Mouse (Mus musculus) adrenal gland, adult 8-10 months (tissue): ENCODE data around the gene Nav1. TPM values are rescaled to one million over a fixed set of nuclear protein-coding genes. Genes with fewer than 3 reads are reported as not detected.

Experiments used
- DNase-seq: peaks from one replicate; pipeline ENCODE4 v3.0.0; 2022
- total RNA-seq, 4 experiments: library from RNA; stranded (reverse); gene quantifications; 2 replicates each; pipeline ENCODE4 v1.2.4; 2022

The Nav1 gene
- total RNA-seq, 4 experiments from 2014 or later = 15.2 to 26.9 (median 22.8) TPM

DNA sequence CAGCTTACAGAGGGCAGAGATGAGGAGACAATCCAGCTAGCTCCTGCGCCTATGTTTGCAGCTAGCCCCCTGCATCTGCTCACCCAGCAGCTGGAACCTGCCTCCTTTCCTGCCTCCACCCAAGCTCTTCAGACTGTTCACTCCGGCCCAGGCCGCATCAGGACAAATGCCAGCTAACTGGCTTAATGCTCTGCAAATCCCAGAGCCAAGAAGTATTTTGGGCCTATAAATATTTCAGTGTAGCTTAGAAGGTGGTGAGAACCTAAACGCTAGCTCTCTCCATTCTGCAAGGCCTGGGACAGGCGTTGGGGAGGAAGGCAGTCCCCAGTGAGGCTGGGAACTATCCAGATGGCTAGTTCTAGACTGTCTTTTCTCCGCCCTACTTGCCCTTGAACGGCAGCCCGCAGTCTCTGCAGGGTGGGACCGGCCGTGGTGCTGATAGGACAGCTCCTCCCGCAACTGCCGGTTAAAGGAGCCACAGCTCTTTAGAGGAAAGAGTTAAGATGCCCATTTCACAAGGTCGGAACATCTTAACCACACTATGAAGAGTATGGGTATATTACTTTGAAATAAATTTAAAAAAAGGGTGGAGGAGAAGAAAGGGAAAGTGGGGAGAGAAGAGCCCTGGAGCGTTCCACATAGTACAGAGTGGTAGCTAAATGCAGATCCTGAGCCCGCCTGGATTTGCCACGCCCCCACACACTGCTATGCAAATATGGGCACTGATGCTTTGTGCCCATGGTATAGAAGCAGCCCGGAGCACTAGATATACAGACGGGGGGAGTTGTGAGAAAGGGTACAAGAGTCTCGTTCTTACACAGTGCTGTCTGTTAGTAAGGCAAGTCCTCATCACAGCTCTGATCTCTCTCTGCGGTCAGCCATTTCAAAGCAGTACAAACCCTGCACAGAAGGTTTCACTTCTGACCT lies 8.9 kb upstream of the Nav1 start:
- DNase-seq = peak; percentile 45

DNA sequence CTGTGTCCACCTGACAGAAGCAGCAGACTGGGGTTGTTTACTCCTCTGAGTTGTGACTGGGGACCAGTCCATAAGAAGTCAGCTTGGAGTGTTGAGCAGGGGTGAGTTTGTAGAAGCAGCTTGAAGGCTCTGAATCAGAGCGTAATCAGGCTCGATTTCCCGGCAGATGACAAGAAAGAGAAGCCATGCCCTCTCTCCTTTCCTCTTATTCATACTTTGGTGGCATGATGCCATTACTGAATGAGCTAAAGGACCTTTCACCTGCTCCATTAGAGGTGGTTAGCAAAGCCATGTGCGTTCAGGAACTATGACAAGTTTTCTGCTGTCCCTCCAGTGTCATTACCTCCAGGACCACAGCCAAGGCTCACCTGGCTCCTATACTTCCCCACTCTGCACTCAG lies 2.5 kb upstream of the Nav1 start:
- no peak for DNase-seq

DNA sequence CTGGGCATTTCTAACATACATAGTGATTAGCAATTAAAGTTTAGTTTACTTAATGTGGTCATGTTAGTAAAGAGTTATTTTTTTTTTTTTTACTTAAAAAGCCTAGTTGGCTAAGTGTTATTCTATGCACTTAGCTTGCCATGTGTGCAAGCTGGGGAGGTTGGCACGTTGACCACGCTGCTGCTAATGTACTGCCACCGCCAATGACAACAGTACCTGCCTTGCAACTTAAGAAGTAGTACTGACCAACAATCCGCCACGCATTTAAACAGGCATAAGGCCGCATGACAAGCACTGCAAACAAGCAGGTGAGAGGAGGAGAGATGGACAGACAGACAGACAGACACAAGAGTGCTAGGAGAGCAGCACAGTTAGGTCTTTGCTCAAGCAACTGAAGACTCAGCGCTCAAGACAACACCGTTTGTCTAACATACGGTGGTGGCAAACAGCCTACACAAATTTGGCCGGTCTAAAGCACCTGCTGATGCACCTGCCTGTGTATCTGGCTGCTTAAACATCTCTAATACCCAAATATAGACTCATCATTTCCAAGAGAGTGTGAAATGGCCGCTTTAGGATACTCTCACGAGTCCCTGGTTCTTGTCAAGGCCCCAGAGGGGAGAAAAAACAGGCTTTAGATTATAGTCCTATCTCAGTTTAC lies 610 bp downstream of the Nav1 start:
- no peak for DNase-seq

DNA sequence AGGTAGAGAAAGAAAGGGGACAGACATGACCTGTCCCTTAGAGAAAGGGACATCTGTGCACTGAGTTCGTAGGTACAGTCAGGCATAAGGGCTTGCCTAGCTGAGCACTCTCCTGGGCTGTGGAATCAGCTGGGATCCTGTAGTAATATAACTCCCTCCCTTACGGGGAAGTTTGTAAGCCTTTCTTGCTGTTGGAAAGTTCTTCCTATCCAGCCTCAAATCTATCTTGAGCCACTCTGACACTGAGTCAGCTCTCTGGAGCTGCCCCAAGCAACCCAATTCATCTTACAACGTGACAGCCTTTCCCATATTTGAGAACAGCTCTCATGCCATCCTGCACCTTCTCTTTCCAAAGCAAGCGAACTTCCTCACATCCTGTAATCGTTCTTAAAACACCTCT lies 1.6 kb downstream of the Nav1 start:
- peak; percentile 56 for DNase-seq

DNA sequence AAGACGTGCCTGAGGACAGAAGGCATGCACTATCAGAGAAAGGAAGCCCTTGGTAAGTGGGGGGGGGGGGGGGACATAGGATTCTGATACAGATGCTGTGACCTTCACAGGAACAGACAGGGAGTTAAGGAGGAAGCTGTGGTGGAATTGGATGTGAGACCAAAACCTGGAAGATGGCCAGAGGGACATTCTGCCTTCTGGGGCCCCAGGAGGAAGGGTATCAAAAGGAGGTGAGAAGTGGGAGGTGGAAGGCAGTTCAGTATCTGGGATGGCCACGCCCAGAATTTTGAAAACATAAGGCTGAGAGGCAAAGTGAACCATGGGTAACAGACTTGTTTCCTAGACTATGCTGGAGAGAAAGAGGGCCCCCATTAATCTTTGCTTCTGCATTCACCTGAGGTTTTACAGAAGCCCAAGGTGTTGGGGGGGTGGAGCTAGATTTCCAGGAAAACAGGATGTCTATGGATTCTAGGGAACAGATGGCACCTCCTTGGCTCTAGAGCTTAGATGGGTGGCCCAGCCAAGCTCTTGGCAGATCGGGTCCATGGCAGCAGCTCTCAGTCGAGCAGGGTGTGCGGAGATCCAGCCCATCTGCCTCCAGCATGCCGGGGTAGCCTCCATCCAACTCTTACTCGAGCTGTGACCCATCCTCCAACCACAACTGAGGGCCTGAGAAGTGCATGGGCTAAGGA lies 2.6 kb downstream of the Nav1 start:
- DNase-seq = no peak

DNA sequence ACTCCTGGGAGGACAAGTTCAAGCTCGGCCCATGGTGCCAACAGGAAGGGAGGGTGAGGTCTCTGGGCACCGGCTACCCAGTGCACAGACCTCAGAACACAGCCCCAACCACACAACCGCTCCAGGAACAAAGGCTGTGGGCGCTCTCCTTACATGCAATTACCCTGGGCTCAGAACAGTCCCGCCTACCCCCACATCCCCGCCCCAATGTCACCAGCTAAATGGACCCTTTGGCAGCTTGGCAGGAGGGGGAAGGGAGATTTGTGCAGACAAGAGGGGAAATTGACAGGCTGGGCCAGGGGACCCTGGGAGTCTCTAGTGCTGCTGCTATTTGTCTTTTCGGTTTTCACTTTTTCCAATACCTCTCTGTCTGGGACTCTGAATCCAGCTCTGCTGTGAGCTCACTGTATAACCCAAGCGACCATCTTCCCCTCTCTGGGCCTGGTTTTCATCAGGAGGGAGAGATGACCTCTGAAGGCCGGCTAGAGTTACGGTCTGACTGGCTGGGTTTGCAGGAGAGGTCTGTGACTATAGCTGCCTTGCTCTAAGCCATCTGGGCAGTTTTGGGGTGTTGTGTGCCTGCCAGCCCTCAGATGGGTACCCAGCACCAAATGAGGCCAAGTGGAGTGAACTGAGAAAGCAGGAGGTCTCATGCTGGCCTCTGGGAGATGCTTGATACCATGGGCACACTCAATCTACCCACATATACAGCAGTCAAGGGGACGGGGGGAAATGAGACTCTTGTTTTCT lies 3.8 kb downstream of the Nav1 start:
- DNase-seq = no peak

DNA sequence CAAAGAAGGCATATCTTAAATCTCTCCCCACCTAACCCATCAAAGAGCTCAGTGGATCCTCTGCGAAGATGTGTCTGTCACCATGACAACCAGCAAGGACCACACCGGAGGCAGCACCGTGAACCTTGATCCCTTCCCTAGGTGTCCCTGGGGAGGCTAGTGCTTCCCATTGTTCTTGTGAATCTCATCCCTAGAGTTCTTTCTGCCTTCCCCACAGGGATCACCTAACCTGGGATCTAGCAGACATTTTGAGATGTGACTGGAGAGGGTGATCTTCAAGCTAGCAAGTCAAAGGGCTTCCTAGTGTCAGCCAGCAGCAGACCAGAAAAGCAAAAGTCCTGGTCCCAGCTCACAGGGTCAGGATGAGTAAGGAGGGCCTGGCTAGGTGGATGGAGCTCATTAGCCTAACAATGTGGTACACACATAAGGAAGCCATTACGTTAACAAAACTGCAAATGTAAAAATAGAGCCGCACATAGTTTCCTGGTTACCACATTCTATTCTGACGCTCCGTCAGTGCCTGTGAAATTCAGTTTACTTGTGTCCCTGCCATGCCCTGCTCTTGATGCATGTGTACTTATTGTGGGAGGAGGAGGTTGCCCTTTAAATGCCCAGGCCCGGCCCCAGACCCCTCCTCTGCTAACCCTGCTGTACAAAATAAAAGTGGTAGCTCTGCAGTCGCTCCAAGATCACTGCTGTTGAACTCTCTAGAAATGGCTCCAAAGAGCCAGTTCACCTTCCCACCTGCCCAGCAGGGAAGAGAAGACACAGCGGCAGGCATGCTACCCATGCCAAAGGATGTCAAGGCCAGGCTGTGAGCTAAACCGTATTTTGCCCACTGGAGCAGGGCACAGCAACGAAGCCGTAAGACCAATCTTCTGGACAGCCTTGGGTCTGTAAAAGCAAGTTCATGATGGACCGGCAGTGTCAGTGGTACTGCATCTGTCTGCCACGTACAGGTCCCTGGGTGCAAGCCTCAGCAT lies 6.8 kb downstream of the Nav1 start:
- no peak for DNase-seq

DNA sequence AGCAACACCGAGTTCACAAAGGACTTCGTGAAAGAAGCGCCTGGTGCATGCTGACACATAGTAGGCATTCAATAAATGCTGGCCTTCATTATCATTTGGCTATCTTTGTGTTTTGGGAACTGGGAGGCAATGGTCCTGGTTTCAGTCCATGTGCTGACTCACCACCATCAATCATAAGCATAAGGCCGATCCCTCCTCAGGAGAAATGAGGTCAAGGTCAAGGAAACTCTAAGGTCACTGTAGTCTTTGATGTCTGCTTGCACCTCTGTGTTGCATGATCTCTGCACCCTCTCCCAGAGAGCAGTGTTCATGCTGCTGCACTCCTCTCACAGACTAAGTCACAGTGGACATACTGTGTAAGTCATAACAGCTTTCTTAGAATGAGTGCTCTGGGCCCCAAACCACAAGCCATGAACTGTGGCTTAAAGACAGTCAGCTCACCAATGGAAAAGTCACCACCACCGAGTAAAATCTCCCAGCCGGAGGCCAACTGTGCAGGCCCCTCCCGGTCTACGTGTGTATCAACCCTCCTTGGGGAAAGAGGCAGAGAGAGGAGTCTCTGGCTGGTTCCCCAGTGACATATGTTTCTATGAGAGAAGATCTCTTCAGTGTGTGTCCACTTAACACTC lies 8.7 kb downstream of the Nav1 start:
- peak; percentile 57 for DNase-seq

DNA sequence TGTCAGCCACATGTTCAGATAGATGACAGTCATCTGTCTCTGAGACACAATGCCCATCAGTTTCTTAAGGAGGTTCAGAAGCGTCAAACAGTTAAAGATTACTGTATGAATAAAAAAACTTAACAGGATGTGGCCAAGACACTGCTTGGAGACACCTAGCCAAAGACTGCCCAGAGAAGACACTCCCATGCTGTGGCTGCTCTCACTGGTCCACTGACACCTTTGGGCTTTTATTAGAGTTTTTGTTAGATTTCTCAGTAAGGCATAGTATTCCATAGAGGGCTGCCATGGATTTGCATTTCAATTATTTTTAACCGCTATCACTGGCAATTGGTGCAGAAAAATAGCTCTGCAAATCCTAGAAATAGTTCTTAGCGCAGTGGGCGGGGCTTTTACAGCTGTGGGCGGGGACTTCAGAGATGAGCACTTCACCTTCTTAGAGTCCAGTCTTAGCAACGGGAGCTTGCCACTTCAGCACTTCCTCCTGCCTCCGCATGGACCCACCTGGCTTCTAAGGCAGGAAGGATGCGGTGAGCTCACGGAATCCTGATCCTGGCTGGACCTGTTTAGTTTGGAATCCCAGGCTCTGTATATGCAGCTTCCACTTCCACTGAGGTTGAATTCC lies 12.7 kb downstream of the Nav1 start:
- DNase-seq = no peak

DNA sequence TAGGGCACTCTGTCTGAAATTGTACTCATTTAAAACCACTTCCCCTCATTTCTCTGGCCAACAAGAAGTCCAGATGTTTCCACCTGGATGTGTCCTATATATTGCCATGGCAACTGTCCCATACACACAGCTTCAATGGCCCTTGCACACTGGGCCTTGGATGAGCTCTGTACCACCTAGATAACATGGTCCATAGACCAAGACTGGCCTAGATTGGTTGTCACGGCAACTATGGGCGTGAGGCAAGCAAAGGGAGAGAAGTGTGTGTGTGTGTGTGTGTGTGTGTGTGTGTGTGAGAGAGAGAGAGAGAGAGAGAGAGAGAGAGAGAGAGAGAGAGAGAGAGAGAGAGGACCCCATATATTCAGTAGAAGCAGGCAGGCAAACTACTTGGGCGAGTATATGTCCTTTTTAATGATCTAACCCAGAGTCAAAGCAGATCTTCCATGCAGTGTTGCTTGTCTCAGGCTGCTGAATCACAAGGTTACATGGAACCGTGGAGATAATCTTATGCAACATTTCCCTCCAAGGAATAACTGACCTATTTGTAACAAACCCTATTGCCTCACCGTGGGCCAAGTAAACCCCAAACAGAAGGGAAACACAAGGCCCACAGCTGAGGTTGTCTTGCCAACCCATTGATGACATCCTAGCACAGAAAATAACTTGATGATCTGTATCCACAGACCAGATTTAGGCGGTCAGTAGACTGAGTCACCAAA lies 13.4 kb downstream of the Nav1 start:
- DNase-seq = peak; percentile 62

DNA sequence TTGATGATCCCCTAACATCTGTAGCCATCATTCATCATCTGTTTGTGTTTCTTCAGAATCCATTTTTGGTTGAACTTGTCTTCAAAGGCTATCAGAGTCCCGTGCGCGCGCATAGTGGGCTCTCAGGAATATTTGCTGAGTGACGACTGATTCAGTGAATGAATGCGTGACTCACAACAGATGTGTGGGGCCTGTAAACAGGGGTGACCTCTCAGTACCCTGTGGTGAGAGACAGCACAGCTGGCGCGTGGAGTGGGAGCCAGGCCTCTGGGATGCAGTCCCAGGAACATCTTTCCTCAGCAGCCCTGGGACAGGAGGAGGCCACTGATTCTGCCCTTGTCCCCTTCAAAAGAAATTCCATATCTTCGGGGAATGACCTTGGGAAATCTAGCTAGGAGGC lies 16.3 kb downstream of the Nav1 start:
- no peak for DNase-seq

DNA sequence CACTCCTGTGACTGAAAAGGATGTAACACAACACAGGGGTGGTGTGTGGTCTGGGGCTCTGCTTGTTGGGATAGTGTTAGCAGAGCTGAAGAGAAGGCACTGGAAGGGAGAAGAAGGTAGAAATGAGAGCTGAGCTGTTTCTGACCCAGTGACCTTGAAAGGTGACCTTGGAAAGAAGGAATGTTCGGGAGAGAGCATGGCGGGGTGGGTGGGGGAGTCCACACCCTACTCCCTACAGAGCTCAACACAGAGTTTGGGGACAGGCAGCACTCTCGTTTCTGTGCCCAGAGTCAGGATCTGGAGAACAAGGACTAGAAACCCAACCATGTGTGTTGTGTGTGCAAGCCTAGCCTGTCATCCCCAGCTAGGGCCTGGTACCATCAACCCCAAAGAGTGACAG lies 18.1 kb downstream of the Nav1 start:
- no peak for DNase-seq

DNA sequence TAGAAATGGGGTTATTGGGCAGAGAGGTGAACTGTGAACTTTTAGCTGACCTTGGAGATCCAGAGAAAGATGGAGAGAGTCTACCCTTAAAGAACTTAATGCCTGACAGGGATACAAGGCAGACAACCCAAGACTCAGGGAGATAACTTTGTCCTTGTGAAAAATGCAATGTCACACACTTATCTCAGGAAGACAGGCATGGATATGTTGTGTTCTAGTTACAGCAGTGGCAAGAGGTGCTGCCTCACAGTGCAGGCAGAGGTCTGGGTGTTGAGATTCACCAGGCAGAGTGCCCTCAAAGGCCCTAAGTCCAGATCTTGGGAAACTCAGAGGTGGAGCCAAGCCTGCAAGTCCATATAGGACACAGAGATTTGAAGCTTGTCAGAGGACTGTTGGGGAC lies 20.2 kb downstream of the Nav1 start:
- DNase-seq = no peak

DNA sequence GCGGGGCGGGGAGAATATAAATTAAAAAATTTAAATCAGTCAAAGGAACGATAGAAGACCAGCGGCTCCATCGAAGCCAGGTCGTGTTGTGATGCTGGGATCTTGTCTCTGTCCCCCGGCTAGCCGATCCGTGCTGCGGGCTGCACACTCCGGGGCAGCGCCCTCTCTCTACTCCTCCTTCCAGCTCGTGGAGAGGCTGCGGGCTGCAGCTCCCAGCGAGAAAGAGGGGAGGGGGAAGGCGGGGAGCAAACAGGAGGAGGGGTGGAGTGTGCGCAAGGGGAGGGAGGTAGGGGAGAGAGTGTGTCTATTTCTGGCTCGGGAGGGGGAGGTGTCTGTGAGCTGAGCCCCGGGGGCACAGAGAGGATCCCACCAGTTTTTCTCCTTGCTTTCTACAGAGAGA lies 21.5 kb downstream of the Nav1 start:
- peak; percentile 36 for DNase-seq

DNA sequence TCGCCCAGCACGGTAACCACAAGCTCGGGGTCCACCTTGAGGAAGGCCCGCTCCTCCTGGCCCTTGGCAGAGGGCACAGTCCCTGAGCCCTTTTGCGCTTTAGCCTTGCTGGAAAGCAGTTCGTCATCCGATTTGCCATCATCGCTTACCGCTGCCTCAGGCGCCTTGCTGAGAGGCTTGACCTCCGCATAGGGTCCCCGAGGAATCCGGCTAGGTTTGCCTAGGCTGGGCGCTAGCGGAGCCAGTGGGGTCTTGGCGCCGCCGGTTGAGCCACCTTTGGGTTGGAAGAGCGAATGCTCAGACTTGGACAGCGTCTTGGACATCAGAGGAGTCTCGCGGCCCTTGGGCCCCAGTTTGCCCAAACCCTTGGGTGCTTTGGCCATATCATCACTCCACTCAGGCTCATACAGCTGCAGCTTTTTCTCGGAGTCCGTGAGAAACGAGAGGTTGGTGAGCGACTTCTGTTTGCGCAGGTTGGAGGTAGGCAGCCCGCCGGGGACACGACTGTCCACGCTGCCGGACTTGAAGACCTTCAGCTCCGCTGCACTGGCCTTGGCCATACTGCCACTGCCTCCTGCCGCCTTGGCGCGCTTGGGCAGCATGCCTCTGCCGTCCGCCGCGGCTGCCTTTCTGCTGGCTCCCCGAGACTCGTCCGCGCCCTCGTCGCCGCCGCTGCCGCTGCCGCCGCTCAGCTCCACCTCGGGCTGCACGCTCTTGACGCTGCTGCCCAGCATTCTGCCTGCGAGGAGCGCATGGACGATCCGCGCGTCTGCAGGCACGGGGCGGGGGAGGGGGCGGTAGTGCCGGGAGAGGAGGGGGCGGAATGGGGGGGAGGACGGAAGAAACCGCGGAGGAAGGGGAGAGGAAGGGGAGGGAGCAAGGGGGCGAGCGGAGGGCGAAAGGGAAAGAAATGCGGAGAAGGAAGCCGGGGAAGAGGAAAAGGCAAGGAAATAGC lies 22.2 kb downstream of the Nav1 start:
- DNase-seq = peak; percentile 53

DNA sequence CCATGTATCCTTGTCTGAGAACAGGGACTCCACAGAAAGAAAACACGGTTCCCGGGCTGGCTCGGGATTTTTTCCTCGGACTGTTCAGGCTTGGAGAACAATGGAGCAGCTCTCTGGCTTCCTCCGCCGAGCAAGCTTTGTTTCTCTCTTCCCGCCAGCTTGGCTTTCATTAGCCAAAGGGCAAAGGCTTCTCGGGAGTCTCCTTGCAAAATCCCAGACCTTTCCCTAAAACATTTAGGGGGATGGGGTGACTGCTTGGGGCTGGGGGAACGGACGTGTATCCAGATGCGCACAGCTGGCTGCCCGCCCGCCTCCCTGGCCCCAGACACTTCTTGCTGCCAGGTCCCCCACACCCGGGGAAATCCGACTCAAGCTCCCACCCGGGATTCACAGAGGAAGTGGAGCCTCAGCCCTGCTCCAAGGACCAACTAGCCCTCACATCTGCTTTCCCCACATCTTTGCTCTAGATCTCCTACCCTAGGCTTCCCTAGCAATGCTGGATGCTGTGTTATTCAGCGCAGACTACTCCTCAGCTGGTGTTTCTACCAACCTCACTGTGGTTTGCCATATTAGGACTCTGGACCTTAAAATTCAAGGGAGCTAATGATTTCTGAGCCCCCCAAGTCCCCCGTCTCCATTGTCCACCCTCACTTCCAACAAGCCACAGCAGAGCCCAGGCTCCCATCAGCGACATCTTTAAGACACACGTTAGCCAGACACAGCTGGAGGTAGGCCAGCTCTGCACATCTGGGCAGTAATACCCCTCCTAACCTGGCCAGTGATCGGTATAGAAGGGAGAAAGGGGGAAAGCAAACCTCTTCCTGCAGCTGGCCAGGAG lies 23.2 kb downstream of the Nav1 start:
- no peak for DNase-seq

DNA sequence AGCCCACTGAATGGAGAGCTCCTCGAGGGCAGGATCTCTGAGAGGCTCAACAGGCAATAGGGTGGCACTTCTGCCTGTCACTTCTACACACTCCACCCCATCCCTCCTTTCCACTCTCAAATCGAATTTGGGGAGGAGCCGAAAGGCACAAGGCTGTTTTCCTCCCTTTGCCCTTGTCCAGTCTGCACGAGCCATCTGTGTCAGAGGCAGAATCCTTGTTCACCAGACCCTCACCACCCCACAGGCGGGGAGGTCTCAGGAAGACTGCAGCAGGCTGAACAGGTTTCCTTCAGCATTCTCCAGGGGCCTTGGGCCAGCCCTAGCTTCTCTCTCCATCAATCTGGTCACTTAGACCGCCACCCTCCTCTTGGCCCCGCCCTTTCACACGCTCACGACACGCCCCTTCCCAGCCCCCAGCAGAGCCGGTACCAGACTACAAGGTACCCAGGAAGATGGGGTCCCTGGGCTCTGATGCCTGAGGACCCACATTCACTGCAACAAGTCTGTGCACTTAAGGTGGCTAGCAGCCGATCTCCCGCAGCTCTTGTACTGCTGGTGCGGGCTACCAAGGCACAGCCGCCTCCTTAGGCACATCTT lies 23.9 kb downstream of the Nav1 start:
- no peak for DNase-seq
